In the genomic region with DNA sequence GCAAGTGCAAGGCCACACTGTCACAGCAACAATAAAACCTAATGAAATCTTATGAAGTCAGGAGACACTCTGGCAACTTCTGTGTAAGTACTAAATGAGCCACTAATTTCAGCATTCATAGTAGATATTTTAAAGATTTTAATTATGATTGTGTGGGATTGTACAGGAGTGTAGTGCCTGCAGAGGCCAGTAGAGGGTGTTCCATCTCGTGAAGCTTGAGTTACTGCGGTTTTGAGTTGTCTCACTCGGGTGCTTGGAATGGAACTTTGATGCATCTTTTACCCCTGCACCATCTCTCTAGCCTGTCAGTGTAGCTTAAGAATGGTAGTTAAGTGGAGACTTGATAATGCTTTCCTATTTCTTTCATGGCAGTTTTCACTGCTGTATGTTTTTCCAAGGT, we compare ENCODE assay signal across 15 mouse cellular contexts. TPM values are rescaled to one million over a fixed set of nuclear protein-coding genes. Genes with fewer than 3 reads are reported as not detected.
A peak's percentile ranks its signal among the peaks of the same experiment; 100 is the strongest.
DNase-seq lines count a peak whose midpoint lies in the region; ATAC-seq and TF ChIP-seq lines count a peak whose summit lies in the region.
"Had no signal": no experiment of that assay in that cellular context is flagged by ENCODE, and none has a peak within 500 bp of the region (broad histone marks: within the 10 kb centered on the region; RNA-seq: fewer than 3 reads in every experiment).

No protein-coding gene starts in this region.

- H3K4me2 ChIP-seq in kidney, embryonic 14.5 days (replicated peaks; ENCODE audit: low read depth, low read length): no peak overlapping the region
- H3K4me2 ChIP-seq: liver, embryonic 15.5 days had no signal

- H3K9me3 ChIP-seq in kidney, embryonic 14.5 days (ENCODE audit: control insufficient read depth, low read length): no peaks in the 10 kb centered on the region
- H3K9me3 ChIP-seq: liver, embryonic 15.5 days; megakaryocyte, embryonic 14.5 days had no signal

- no peak overlapping the region for H3K4me3 ChIP-seq in kidney, adult 2 months (ENCODE audit: insufficient read depth, low read depth, low read length)
- no peak overlapping the region for H3K4me3 ChIP-seq in thymus, adult 2 months (ENCODE audit: control insufficient read depth, insufficient read depth, low read length)
- no peak overlapping the region for H3K4me3 ChIP-seq in kidney, embryonic 14.5 days (ENCODE audit: low read length)
- H3K4me3 ChIP-seq: liver, embryonic 15.5 days; megakaryocyte, embryonic 14.5 days; myocyte had no signal

- no peak for ATAC-seq in Patski
- ATAC-seq in kidney, embryonic 14.5 days (ENCODE audit: low FRiP score, low TSS enrichment): no peak
- ATAC-seq: forebrain, embryonic 16.5 days had no signal

- WGBS in kidney, adult 2 months: 48% methylated on average over 3 of the region's 3 CpGs
- 54% methylated on average over 3 of the region's 3 CpGs for WGBS in thymus, adult 2 months
- WGBS in kidney, embryonic 14.5 days: 55% methylated on average over 3 of the region's 3 CpGs

- no peak overlapping the region for H3K9ac ChIP-seq in kidney, embryonic 14.5 days (ENCODE audit: low read depth, low read length)
- H3K9ac ChIP-seq: liver, embryonic 15.5 days had no signal

- peak; percentile 27; the same call in 1 of the 2 replicates for TF ChIP-seq CTCF in kidney, adult 2 months (conservative IDR thresholded peaks at IDR 0.05; ENCODE audit: insufficient read depth, insufficient read length, low read depth, low read length)
- TF ChIP-seq CTCF in thymus, adult 2 months (IDR thresholded peaks at IDR 0.05; ENCODE audit: borderline replicate concordance, control insufficient read depth, extremely low read depth, insufficient read depth, low read length, poor library complexity): no peak
- TF ChIP-seq CTCF in Patski (IDR thresholded peaks at IDR 0.05): peak; percentile 61

- no peak for DNase-seq in kidney, adult 2 months
- DNase-seq in kidney, adult 9 months: no peak
- peak; percentile 44 for DNase-seq in thymus, postnatal 14 days
- DNase-seq in thymus, adult 2 months: no peak
- DNase-seq in Patski (ENCODE audit: low read depth, low spot score): no peak
- peak; percentile 18 for DNase-seq in splenic B cell, adult 2 months (ENCODE audit: low read depth, low spot score)
- no peak for DNase-seq in embryo, embryonic 9.5 days (ENCODE audit: extremely low spot score)
- DNase-seq: adrenal gland, adult 8-10 months; heart, postnatal 14 days; right cerebral cortex, postnatal 25 days had no signal

- in situ Hi-C loops in Patski (cut with MboI; ENCODE audit: low pct_unique_long_range_greater_than_20kb): no loop called here

- H3K4me1 ChIP-seq in kidney, adult 2 months (ENCODE audit: control insufficient read depth, insufficient read depth, low read length): no peaks in the 10 kb centered on the region
- H3K4me1 ChIP-seq in thymus, adult 2 months (replicated peaks; ENCODE audit: control insufficient read depth, insufficient read depth, low read length): no peaks in the 10 kb centered on the region
- no peaks in the 10 kb centered on the region for H3K4me1 ChIP-seq in kidney, embryonic 14.5 days (ENCODE audit: control insufficient read depth, insufficient read depth, low read length)
- H3K4me1 ChIP-seq: liver, embryonic 15.5 days; megakaryocyte, embryonic 14.5 days had no signal

- H3K27me3 ChIP-seq in kidney, adult 2 months (replicated peaks; ENCODE audit: control insufficient read depth, insufficient read depth, low read length): no peaks in the 10 kb centered on the region; the same call in 1 of the 2 replicates
- no peaks in the 10 kb centered on the region for H3K27me3 ChIP-seq in thymus, adult 2 months (ENCODE audit: control insufficient read depth, insufficient read depth, low read length)
- H3K27me3 ChIP-seq in Patski: no peaks in the 10 kb centered on the region
- H3K27me3 ChIP-seq in splenic B cell, adult 2 months (ENCODE audit: control insufficient read depth, insufficient read depth, low read length, poor library complexity, severe bottlenecking): no peaks in the 10 kb centered on the region
- H3K27me3 ChIP-seq in kidney, embryonic 14.5 days (ENCODE audit: control insufficient read depth, insufficient read depth, low read length): no peaks in the 10 kb centered on the region
- H3K27me3 ChIP-seq: liver, embryonic 15.5 days; megakaryocyte, embryonic 14.5 days had no signal

- CTCF ChIA-PET in Patski (lab: Charles Lee): no interaction called here

- H3K27ac ChIP-seq in kidney, adult 2 months (ENCODE audit: insufficient read depth, low read depth, low read length): no peak overlapping the region
- no peak overlapping the region for H3K27ac ChIP-seq in thymus, adult 2 months (ENCODE audit: control insufficient read depth, insufficient read depth, low read length)
- H3K27ac ChIP-seq in kidney, embryonic 14.5 days (ENCODE audit: low read depth, low read length): no peak overlapping the region
- H3K27ac ChIP-seq: liver, embryonic 15.5 days had no signal

- POLR2A ChIA-PET in Patski (lab: Charles Lee): no interaction called here

- TF ChIP-seq POLR2A in kidney, adult 2 months (IDR thresholded peaks at IDR 0.05; ENCODE audit: low read depth, low read length): no peak
- no peak for TF ChIP-seq POLR2A in thymus, adult 2 months (IDR thresholded peaks at IDR 0.05; ENCODE audit: control insufficient read depth, extremely low read depth, insufficient read depth, low read length, poor library complexity)

- no peaks in the 10 kb centered on the region for H3K36me3 ChIP-seq in kidney, adult 2 months (ENCODE audit: control insufficient read depth, insufficient read depth, low read length)
- no peaks in the 10 kb centered on the region for H3K36me3 ChIP-seq in thymus, adult 2 months (ENCODE audit: control insufficient read depth, insufficient read depth, low read length)
- no peaks in the 10 kb centered on the region for H3K36me3 ChIP-seq in splenic B cell, adult 2 months (ENCODE audit: control insufficient read depth, insufficient read depth, low read length, poor library complexity, severe bottlenecking)
- H3K36me3 ChIP-seq in kidney, embryonic 14.5 days (ENCODE audit: control insufficient read depth, insufficient read depth, low read length): no peaks in the 10 kb centered on the region
- H3K36me3 ChIP-seq: liver, embryonic 15.5 days had no signal

RNA-seq across cellular contexts. Expression of a gene that starts 11.7 kb away (rescaled TPM):
- polyA plus RNA-seq in kidney, adult 2 months (2012; rRNA removed): 0.08 TPM in 1 of 2 replicates, not detected in the other
- 0.44 and 0.73 TPM in 2 replicates for polyA plus RNA-seq in thymus, adult 2 months (2012; rRNA removed)
- polyA plus RNA-seq in Patski (2021): 6.9 TPM
- polyA plus RNA-seq in kidney, embryonic 14.5 days (2014; fragmentation: Nextera tagmentation; extraction: Ambion mirVana): 1.8 and 2.3 TPM in 2 replicates

RNA-seq across cellular contexts. Expression of a gene that starts 43.4 kb away (rescaled TPM):
- polyA plus RNA-seq in kidney, adult 2 months (2012; rRNA removed): 1.8 and 1.9 TPM in 2 replicates
- polyA plus RNA-seq in thymus, adult 2 months (2012; rRNA removed): 4.7 and 4.8 TPM in 2 replicates
- polyA plus RNA-seq in Patski (2021): 10.3 TPM
- polyA plus RNA-seq in kidney, embryonic 14.5 days (2014; fragmentation: Nextera tagmentation; extraction: Ambion mirVana): 6.1 and 9.3 TPM in 2 replicates

RNA-seq across cellular contexts. Expression of a gene that starts 43.8 kb away (rescaled TPM):
- 4.6 and 7.0 TPM in 2 replicates for polyA plus RNA-seq in kidney, adult 2 months (2012; rRNA removed)
- 21.9 and 24.2 TPM in 2 replicates for polyA plus RNA-seq in thymus, adult 2 months (2012; rRNA removed)
- polyA plus RNA-seq in Patski (2021): 32.2 TPM
- polyA plus RNA-seq in kidney, embryonic 14.5 days (2014; fragmentation: Nextera tagmentation; extraction: Ambion mirVana): 68.3 and 69.5 TPM in 2 replicates

Comparison
In these comparisons a context has a peak if more than half of its experiments do, and no peak if none do; other contexts are left out.
1. DNase-seq: peak in thymus, postnatal 14 days (single experiment) and splenic B cell, adult 2 months (single experiment); none in kidney, adult 2 months (single experiment), kidney, adult 9 months (single experiment), thymus, adult 2 months (single experiment), Patski (single experiment) and embryo, embryonic 9.5 days (single experiment).